Mouse (Mus musculus) small intestine, adult 2 months (tissue): ENCODE measurements around the gene Fgf18.

ENCODE experiments used
- CTCF ChIP-seq: fragments of 200-500 bp; IDR thresholded peaks from 2 replicates; pipeline ENCODE4 v1.5.1; 2012; ENCODE audit warnings: low read depth, mild to moderate bottlenecking, control low read depth, inconsistent platforms, low read length, moderate library complexity, mixed read lengths; ENCODE audit not compliant: insufficient replicate concordance, insufficient read length; ENCODE audit errors: extremely low read depth
- POLR2A ChIP-seq: fragments of 200-500 bp; IDR thresholded peaks from 2 replicates; pipeline ENCODE4 v1.6.1; 2012; ENCODE audit warnings: low read depth, mild to moderate bottlenecking, control low read depth, inconsistent platforms, low read length, moderate library complexity

DNA sequence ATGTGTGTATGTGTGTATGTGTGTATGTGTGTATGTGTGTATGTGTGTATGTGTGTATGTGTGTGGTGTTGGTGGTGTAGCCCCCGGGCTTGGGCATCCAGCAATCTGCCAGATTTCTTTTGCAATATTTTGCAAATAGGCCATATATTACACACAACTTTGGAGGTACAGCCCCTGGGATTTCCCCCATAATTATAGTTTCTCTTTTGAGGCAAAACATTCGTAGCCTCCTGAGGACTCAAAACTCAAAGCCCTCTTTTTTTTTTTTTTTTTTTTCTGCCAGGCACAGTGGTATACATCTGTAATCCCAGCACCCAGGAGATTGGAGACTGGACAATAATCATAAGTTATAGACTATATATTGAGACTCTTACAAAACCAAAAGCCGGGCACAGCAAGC is 34.6 kb upstream of the Fgf18 start:
- TF ChIP-seq CTCF (no peak), POLR2A (no peak)
